Mouse (Mus musculus) liver, embryonic 14.5 days (tissue): Measurements from ENCODE around the gene Auts2.

Experiments
- CTCF ChIP-seq: IDR thresholded peaks from 2 replicates; pipeline ENCODE4 v1.5.1; 2016; ENCODE audit warnings: antibody characterized with exemption, low read depth, control low read depth
- EP300 ChIP-seq: IDR thresholded peaks from 2 replicates; pipeline ENCODE4 v1.6.1; 2016; ENCODE audit warnings: antibody characterized with exemption, low read depth

DNA sequence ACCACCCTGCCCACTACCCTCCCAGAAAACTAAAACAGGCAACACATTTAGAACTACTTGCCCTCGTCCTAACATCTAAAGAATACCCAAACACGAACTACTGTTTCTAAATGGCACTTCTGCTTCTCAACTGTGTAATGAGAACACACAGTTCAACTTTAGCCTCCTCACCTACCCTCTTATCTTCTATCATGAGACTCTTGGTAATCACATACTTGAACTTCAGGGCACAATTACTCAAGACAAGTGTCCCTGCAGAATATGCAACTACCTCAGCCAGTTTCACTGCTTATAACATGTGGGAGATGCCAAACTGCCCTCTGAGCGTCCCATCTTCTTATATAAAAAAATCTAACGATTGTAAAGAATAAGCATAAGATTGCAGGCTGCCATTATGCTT, 5.7 kb downstream of the Auts2 start:
- no peak for TF ChIP-seq CTCF
- no peak for TF ChIP-seq EP300
